Mouse (Mus musculus) spleen, adult 2 months (tissue): ENCODE data around the gene Mpv17.

Experiments used
- CTCF ChIP-seq: fragments of 200-500 bp; IDR thresholded peaks from 2 replicates; pipeline ENCODE4 v1.5.1; 2011; ENCODE audit warnings: mild to moderate bottlenecking, inconsistent platforms; ENCODE audit not compliant: insufficient read depth, insufficient read length, insufficient replicate concordance; ENCODE audit errors: extremely low read depth
- POLR2A ChIP-seq: fragments of 200-500 bp; IDR thresholded peaks from 2 replicates; pipeline ENCODE4 v1.6.1; 2011; ENCODE audit warnings: low read depth, low read length, inconsistent platforms

DNA sequence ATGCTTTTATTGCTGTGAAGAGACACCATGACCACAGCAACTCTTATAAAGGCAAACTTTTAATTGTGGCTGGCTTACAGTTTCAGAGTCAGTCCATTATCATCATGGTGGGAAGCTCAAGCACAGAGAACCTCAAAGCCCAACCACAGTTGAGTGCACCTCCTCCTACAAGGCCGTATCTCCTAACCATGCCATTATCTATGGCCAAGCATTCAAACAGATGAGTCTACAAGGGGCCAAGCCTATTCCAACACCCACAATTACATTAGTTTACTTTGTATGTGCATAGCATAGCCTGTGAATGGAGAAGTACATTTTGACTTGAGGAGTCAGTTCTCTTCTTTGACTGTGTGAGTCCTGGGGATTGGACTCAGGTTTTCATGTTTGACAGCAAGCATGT, 10.8 kb upstream of the Mpv17 start:
- TF ChIP-seq CTCF (no peak), POLR2A (no peak)
